Mouse (Mus musculus) ES-E14 (cell line): ENCODE measurements around the gene Yeats2.

Experiments used
- HCFC1 ChIP-seq: IDR thresholded peaks from 2 replicates; pipeline ENCODE4 v1.6.1; 2012; ENCODE audit warnings: low read length, inconsistent platforms, borderline replicate concordance; ENCODE audit not compliant: insufficient read depth
- MAFK ChIP-seq: IDR thresholded peaks from 2 replicates; pipeline ENCODE4 v1.6.1; 2014; ENCODE audit warnings: mild to moderate bottlenecking, low read depth, low read length, inconsistent platforms; ENCODE audit not compliant: insufficient read depth
- ZC3H11A ChIP-seq: IDR thresholded peaks from 2 replicates; pipeline ENCODE4 v1.6.1; 2012; ENCODE audit warnings: low read depth, mild to moderate bottlenecking, inconsistent platforms, low read length, borderline replicate concordance
- ZNF384 ChIP-seq: IDR thresholded peaks from 2 replicates; pipeline ENCODE4 v1.6.1; 2012; ENCODE audit warnings: low read depth, low read length, inconsistent platforms

DNA sequence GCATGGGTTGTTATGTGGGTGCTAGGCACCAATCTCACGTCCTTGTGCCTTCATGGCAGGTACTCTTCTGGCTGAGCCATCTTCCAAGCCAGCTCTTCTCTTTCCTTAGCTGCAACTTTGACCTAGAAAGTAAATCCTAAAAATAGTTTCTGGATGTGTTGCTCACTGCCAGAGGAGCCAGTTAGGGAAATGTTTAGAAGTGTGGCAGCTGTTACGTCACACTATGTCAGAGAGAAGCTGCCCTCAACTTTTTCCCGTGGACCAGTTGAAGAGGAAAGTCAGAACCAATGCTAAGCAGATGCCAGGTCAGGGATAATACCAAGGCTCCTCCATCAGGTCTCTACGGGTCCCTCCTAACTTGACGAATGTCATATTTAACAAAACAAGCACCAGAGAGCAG lies 138.5 kb downstream of the Yeats2 start:
- TF ChIP-seq ZC3H11A: no peak
- TF ChIP-seq HCFC1: no peak
- TF ChIP-seq MAFK: no peak
- no peak for TF ChIP-seq ZNF384
